Mouse (Mus musculus) MEL (cell line): ENCODE data around the gene Apbb2.

Source experiments
- EP300 ChIP-seq, 2 experiments: IDR thresholded peaks; 2 replicates each; pipeline ENCODE4 v1.6.1; 2011; ENCODE audit warnings: improper control_type of control experiment in 2 of 2, low read length in 2 of 2, low read depth in 1 of 2, mild to moderate bottlenecking in 1 of 2
- KAT2A ChIP-seq: conservative IDR thresholded peaks from 2 replicates; pipeline ENCODE4 v1.6.1; 2012; ENCODE audit warnings: low read depth, low read length, improper control_type of control experiment, inconsistent platforms

- TF ChIP-seq KAT2A = no peak
- TF ChIP-seq EP300 (IDR thresholded peaks at IDR 0.05; ENCODE audit: low read depth in 1 of 2, low read length in 2 of 2) = no peak
Observed at GRCm38 (mm10) chr5:66573266-66573665, 45.3 kb downstream of the Apbb2 start.
